ENCODE assay signal across 13 mouse cellular contexts in genomic region chr7:133117815-133118214, GRCm38 (mm10). TPM values are rescaled to one million over a fixed set of nuclear protein-coding genes. Genes with fewer than 3 reads are reported as not detected.
DNase-seq lines count a peak whose midpoint lies in the region; ATAC-seq and TF ChIP-seq lines count a peak whose summit lies in the region.
"Had no signal": no experiment of that assay in that cellular context is flagged by ENCODE, and none has a peak within 500 bp of the region (broad histone marks: within the 10 kb centered on the region; RNA-seq: fewer than 3 reads in every experiment).

No protein-coding gene starts in this region.

- in situ Hi-C loops in ES-E14 (cut with MboI; ENCODE audit: low sequenced_read_pairs in 2 of 2, unreplicated experiment in 2 of 2), result no loop called here

- H3K9ac ChIP-seq in forebrain, embryonic 11.5 days (ENCODE audit: low read length), result no peak overlapping the region
- H3K9ac ChIP-seq in intestine, embryonic 14.5 days (ENCODE audit: low read length), result no peak overlapping the region
- no peak overlapping the region for H3K9ac ChIP-seq in intestine, postnatal 0 days (ENCODE audit: low read depth, low read length)
- H3K9ac ChIP-seq in ES-E14 (ENCODE audit: insufficient read depth, low read depth, low read length, poor library complexity, severe bottlenecking), result peak overlapping the region; percentile 67; the same call in 1 of the 2 replicates
- H3K9ac ChIP-seq in hindbrain, embryonic 15.5 days, result no peak overlapping the region
- H3K9ac ChIP-seq: liver, embryonic 15.5 days had no signal

- no peak overlapping the region for H3K4me2 ChIP-seq in forebrain, embryonic 11.5 days (ENCODE audit: low read depth, low read length, severe bottlenecking)
- no peak overlapping the region for H3K4me2 ChIP-seq in intestine, embryonic 14.5 days (ENCODE audit: low read length)
- H3K4me2 ChIP-seq in intestine, postnatal 0 days (replicated peaks; ENCODE audit: low read depth), result no peak overlapping the region
- 0 out of 2 replicates have a peak overlapping the region, but pooled peaks have one; percentile 5 for H3K4me2 ChIP-seq in hindbrain, embryonic 15.5 days
- H3K4me2 ChIP-seq: liver, embryonic 15.5 days had no signal

- DNase-seq in forebrain, embryonic 10.5 days (ENCODE audit: extremely low spot score, low spot score), result no peak
- DNase-seq in forebrain, embryonic 11.5 days (ENCODE audit: low spot score), result no peak
- no peak for DNase-seq in intestine, embryonic 14.5 days (ENCODE audit: low spot score)
- DNase-seq in ES-E14 (ENCODE audit: low read depth, low spot score), result no peak
- no peak for DNase-seq in spleen, postnatal 36 days (ENCODE audit: low spot score in 2 of 2)
- no peak for DNase-seq in frontal cortex, postnatal 25 days (ENCODE audit: low spot score in 2 of 2)
- DNase-seq: adrenal gland, postnatal 36 days; B cell, adult 2 months; kidney, adult 9 months; layer of hippocampus, postnatal 36 days had no signal

- H3K4me1 ChIP-seq in forebrain, embryonic 10.5 days, result peaks cover 84% of the 10 kb centered on the region
- H3K4me1 ChIP-seq in forebrain, embryonic 11.5 days (replicated peaks; ENCODE audit: control insufficient read depth, insufficient read depth, low read length), result peaks cover 34% of the 10 kb centered on the region
- H3K4me1 ChIP-seq in intestine, embryonic 14.5 days (replicated peaks; ENCODE audit: control insufficient read depth, insufficient read depth, low read length), result peaks cover 70% of the 10 kb centered on the region
- peaks cover 29% of the 10 kb centered on the region for H3K4me1 ChIP-seq in intestine, postnatal 0 days (replicated peaks; ENCODE audit: control insufficient read depth, insufficient read depth, low read length)
- peaks cover 7 to 23% of the 10 kb centered on the region in 2 experiments; a peak in 3 of 4 replicates for H3K4me1 ChIP-seq in ES-E14 (ENCODE audit: control insufficient read depth in 2 of 2, insufficient read depth in 2 of 2, low read length in 2 of 2, poor library complexity in 1 of 2)
- H3K4me1 ChIP-seq in hindbrain, embryonic 15.5 days (replicated peaks), result peaks cover 67% of the 10 kb centered on the region

- no peaks in the 10 kb centered on the region for H3K9me3 ChIP-seq in forebrain, embryonic 10.5 days
- H3K9me3 ChIP-seq in forebrain, embryonic 11.5 days (ENCODE audit: control insufficient read depth, low read length), result no peaks in the 10 kb centered on the region
- no peaks in the 10 kb centered on the region for H3K9me3 ChIP-seq in intestine, embryonic 14.5 days (ENCODE audit: control insufficient read depth, low read length)
- no peaks in the 10 kb centered on the region for H3K9me3 ChIP-seq in intestine, postnatal 0 days (ENCODE audit: control insufficient read depth)
- H3K9me3 ChIP-seq in ES-E14 (ENCODE audit: control insufficient read depth, insufficient read depth, low read depth, low read length), result no peaks in the 10 kb centered on the region
- H3K9me3 ChIP-seq in hindbrain, embryonic 15.5 days, result no peaks in the 10 kb centered on the region
- H3K9me3 ChIP-seq: liver, embryonic 15.5 days had no signal

- no peaks in the 10 kb centered on the region for H3K27me3 ChIP-seq in forebrain, embryonic 10.5 days (ENCODE audit: poor library complexity, severe bottlenecking)
- no peaks in the 10 kb centered on the region for H3K27me3 ChIP-seq in forebrain, embryonic 11.5 days (ENCODE audit: control insufficient read depth, insufficient read depth, low read length)
- H3K27me3 ChIP-seq in intestine, embryonic 14.5 days (replicated peaks; ENCODE audit: control insufficient read depth, insufficient read depth, low read length), result no peaks in the 10 kb centered on the region
- no peaks in the 10 kb centered on the region for H3K27me3 ChIP-seq in intestine, postnatal 0 days (replicated peaks; ENCODE audit: control insufficient read depth, insufficient read depth, low read length)
- H3K27me3 ChIP-seq in hindbrain, embryonic 15.5 days, result no peaks in the 10 kb centered on the region

- H3K4me3 ChIP-seq in forebrain, embryonic 10.5 days, result peak overlapping the region; percentile 21; the same call in 1 of the 2 replicates
- no peak overlapping the region for H3K4me3 ChIP-seq in forebrain, embryonic 11.5 days (ENCODE audit: low read depth, low read length)
- no peak overlapping the region for H3K4me3 ChIP-seq in intestine, embryonic 14.5 days (ENCODE audit: low read depth, low read length)
- no peak overlapping the region for H3K4me3 ChIP-seq in intestine, postnatal 0 days (ENCODE audit: low read depth, low read length)
- H3K4me3 ChIP-seq in ES-E14 (ENCODE audit: insufficient read depth in 1 of 2, low read depth in 1 of 2, low read length in 2 of 2, poor library complexity in 1 of 2, severe bottlenecking in 1 of 2), result peak overlapping the region; percentile 14 to 52
- H3K4me3 ChIP-seq in hindbrain, embryonic 15.5 days, result no peak overlapping the region
- H3K4me3 ChIP-seq: liver, embryonic 15.5 days had no signal

- H3K36me3 ChIP-seq in forebrain, embryonic 10.5 days (replicated peaks), result peaks cover 10% of the 10 kb centered on the region
- no peaks in the 10 kb centered on the region for H3K36me3 ChIP-seq in forebrain, embryonic 11.5 days (ENCODE audit: control insufficient read depth, insufficient read depth, low read length)
- no peaks in the 10 kb centered on the region for H3K36me3 ChIP-seq in intestine, embryonic 14.5 days (ENCODE audit: control insufficient read depth, insufficient read depth, low read length)
- no peaks in the 10 kb centered on the region for H3K36me3 ChIP-seq in intestine, postnatal 0 days (ENCODE audit: control insufficient read depth, insufficient read depth)
- H3K36me3 ChIP-seq in ES-E14 (ENCODE audit: control insufficient read depth, insufficient read depth, low read length, poor library complexity, severe bottlenecking), result peaks cover 12% of the 10 kb centered on the region; the same call in 1 of the 2 replicates
- no peaks in the 10 kb centered on the region for H3K36me3 ChIP-seq in hindbrain, embryonic 15.5 days
- H3K36me3 ChIP-seq: liver, embryonic 15.5 days had no signal

- peak overlapping the region; percentile 60 for H3K27ac ChIP-seq in forebrain, embryonic 10.5 days
- no peak overlapping the region for H3K27ac ChIP-seq in forebrain, embryonic 11.5 days (ENCODE audit: low read depth, low read length)
- H3K27ac ChIP-seq in intestine, embryonic 14.5 days (ENCODE audit: low read depth), result 0 out of 2 replicates have a peak overlapping the region, but pooled peaks have one; percentile 6
- no peak overlapping the region for H3K27ac ChIP-seq in intestine, postnatal 0 days (ENCODE audit: low read depth, low read length)
- H3K27ac ChIP-seq in ES-E14 (ENCODE audit: insufficient read depth, low read depth, low read length, poor library complexity, severe bottlenecking), result peak overlapping the region; percentile 99; the same call in 1 of the 2 replicates
- no peak overlapping the region for H3K27ac ChIP-seq in hindbrain, embryonic 15.5 days (replicated peaks)
- H3K27ac ChIP-seq: liver, embryonic 15.5 days had no signal

- no peak for TF ChIP-seq CTCF in intestine, postnatal 0 days (IDR thresholded peaks at IDR 0.05; ENCODE audit: low read depth)

- ATAC-seq in forebrain, embryonic 11.5 days (replicated peaks; ENCODE audit: low FRiP score), result no peak
- ATAC-seq in intestine, embryonic 14.5 days (replicated peaks; ENCODE audit: low FRiP score, low TSS enrichment, low read depth), result no peak
- no peak for ATAC-seq in intestine, postnatal 0 days
- no peak for ATAC-seq in hindbrain, embryonic 15.5 days (ENCODE audit: low FRiP score, low read depth)

- 12% methylated on average over 2 of the region's 2 CpGs for WGBS in forebrain, embryonic 10.5 days
- WGBS in forebrain, embryonic 11.5 days, result 11% methylated on average over 2 of the region's 2 CpGs
- WGBS in intestine, embryonic 14.5 days, result 38% methylated on average over 2 of the region's 2 CpGs
- 28% methylated on average over 2 of the region's 2 CpGs for WGBS in intestine, postnatal 0 days
- WGBS in hindbrain, embryonic 15.5 days, result 10% methylated on average over 2 of the region's 2 CpGs

TF ChIP-seq in ES-E14, 5 proteins besides CTCF, POLR2A, EP300 and RAD21:
- TF ChIP-seq HCFC1 (IDR thresholded peaks at IDR 0.05; ENCODE audit: borderline replicate concordance, insufficient read depth, low read length) (no peak), CHD2 (IDR thresholded peaks at IDR 0.05; ENCODE audit: low read depth, low read length) (no peak), ZC3H11A (IDR thresholded peaks at IDR 0.05; ENCODE audit: borderline replicate concordance, low read depth, low read length) (no peak), MAFK (IDR thresholded peaks at IDR 0.05; ENCODE audit: insufficient read depth, low read depth, low read length) (no peak), ZNF384 (IDR thresholded peaks at IDR 0.05; ENCODE audit: low read depth, low read length) (no peak)

RNA-seq across cellular contexts. Expression of gene Fgfr2, which starts 5.3 kb away (rescaled TPM):
- polyA plus RNA-seq in forebrain, embryonic 10.5 days (2016; fragmentation: Nextera tagmentation; extraction: Ambion mirVana), result 55.7 and 61.4 TPM in 2 replicates
- polyA plus RNA-seq in forebrain, embryonic 11.5 days (2014; fragmentation: Nextera tagmentation; extraction: Ambion mirVana), result 93.6 and 99.4 TPM in 2 replicates
- polyA plus RNA-seq in intestine, embryonic 14.5 days (2014; fragmentation: Nextera tagmentation; extraction: Ambion mirVana), result 105 and 119 TPM in 2 replicates
- 29.5 and 29.8 TPM in 2 replicates for polyA plus RNA-seq in intestine, postnatal 0 days (2015; fragmentation: Nextera tagmentation; extraction: Ambion mirVana)
- 37.5 and 44.3 TPM in 2 replicates for total RNA-seq in ES-E14 (2012; rRNA removed)
- 23.9 and 28.5 TPM in 2 replicates for polyA plus RNA-seq in hindbrain, embryonic 15.5 days (2015; fragmentation: Nextera tagmentation; extraction: Ambion mirVana)

RNA-seq across cellular contexts. Expression of gene Ctbp2, which starts 6.3 kb away (rescaled TPM):
- 125 and 133 TPM in 2 replicates for polyA plus RNA-seq in forebrain, embryonic 10.5 days (2016; fragmentation: Nextera tagmentation; extraction: Ambion mirVana)
- 137 and 150 TPM in 2 replicates for polyA plus RNA-seq in forebrain, embryonic 11.5 days (2014; fragmentation: Nextera tagmentation; extraction: Ambion mirVana)
- 112 and 117 TPM in 2 replicates for polyA plus RNA-seq in intestine, embryonic 14.5 days (2014; fragmentation: Nextera tagmentation; extraction: Ambion mirVana)
- 42.2 and 42.6 TPM in 2 replicates for polyA plus RNA-seq in intestine, postnatal 0 days (2015; fragmentation: Nextera tagmentation; extraction: Ambion mirVana)
- 241 and 381 TPM in 2 replicates for total RNA-seq in ES-E14 (2012; rRNA removed)
- polyA plus RNA-seq in hindbrain, embryonic 15.5 days (2015; fragmentation: Nextera tagmentation; extraction: Ambion mirVana), result 61.6 and 65.0 TPM in 2 replicates

Comparison
In these comparisons a context has a peak if more than half of its experiments do, and no peak if none do; other contexts are left out.
1. H3K27ac ChIP-seq: peak in forebrain, embryonic 10.5 days (single experiment), intestine, embryonic 14.5 days (single experiment) and ES-E14 (single experiment); none in forebrain, embryonic 11.5 days (single experiment), intestine, postnatal 0 days (single experiment) and hindbrain, embryonic 15.5 days (single experiment).
2. H3K4me3 ChIP-seq: peak in forebrain, embryonic 10.5 days (single experiment) and ES-E14 (2 of 2); none in forebrain, embryonic 11.5 days (single experiment), intestine, embryonic 14.5 days (single experiment), intestine, postnatal 0 days (single experiment) and hindbrain, embryonic 15.5 days (single experiment).